Mouse (Mus musculus) hindbrain, embryonic 15.5 days (tissue): ENCODE measurements around the gene Gm44973. TPM values are rescaled to one million over a fixed set of nuclear protein-coding genes. Genes with fewer than 3 reads are reported as not detected.
A peak's percentile ranks its signal among the peaks of the same experiment; 100 is the strongest.

Experiments used
- ATAC-seq: fragments of 200-750 bp; cut with Nextera tagmentation; 2 replicates; pipeline ENCODE4 v1.8.0; 2017; ENCODE audit warnings: low read depth, moderate number of reproducible peaks, moderate TSS enrichment; ENCODE audit not compliant: low FRiP score
- H3K27ac ChIP-seq: fragments of 300-500 bp; sonication (generic); replicated peaks from 2 replicates; pipeline ENCODE4 v1.5.1; 2015; ENCODE audit warnings: mild to moderate bottlenecking, inconsistent platforms
- H3K27me3 ChIP-seq: fragments of 300-500 bp; sonication (generic); 2 replicates; pipeline ENCODE4 v1.6.1; 2015; ENCODE audit warnings: control low read depth, inconsistent platforms
- H3K36me3 ChIP-seq: fragments of 300-500 bp; sonication (generic); 2 replicates; pipeline ENCODE4 v1.6.1; 2015; ENCODE audit warnings: control low read depth, inconsistent platforms
- H3K4me1 ChIP-seq: fragments of 300-500 bp; sonication (generic); replicated peaks from 2 replicates; pipeline ENCODE4 v1.6.1; 2015; ENCODE audit warnings: control low read depth, inconsistent platforms
- H3K4me2 ChIP-seq: fragments of 300-500 bp; sonication (generic); 2 replicates; pipeline ENCODE4 v1.6.1; 2015; ENCODE audit warnings: moderate library complexity, mild to moderate bottlenecking, inconsistent platforms
- H3K4me3 ChIP-seq: fragments of 300-500 bp; sonication (generic); 2 replicates; pipeline ENCODE4 v1.5.1; 2015; ENCODE audit warnings: mild to moderate bottlenecking, inconsistent platforms
- H3K9ac ChIP-seq: fragments of 300-500 bp; sonication (generic); 2 replicates; pipeline ENCODE4 v1.6.1; 2015; ENCODE audit warnings: inconsistent platforms
- H3K9me3 ChIP-seq: fragments of 300-500 bp; sonication (generic); 2 replicates; pipeline ENCODE4 v1.6.1; 2016; ENCODE audit warnings: control low read depth, inconsistent platforms
- WGBS: fragments of 180-500 bp; shearing (Covaris S2); methylation state at CpG from one replicate; pipeline ENCODE4 v1.1.7; 2015; 5-methylcytosine and 5-hydroxymethylcytosine counted together
- polyA plus RNA-seq: library from polyadenylated mRNA; unstranded; fragments of >200 nt; fragmentation: Nextera tagmentation; extraction: Ambion mirVana; gene quantifications from 2 replicates; pipeline ENCODE4 v1.2.1, GENCODE M21; 2015

Gm44973 gene
- polyA plus RNA-seq, 1 experiment from 2014 or later: not detected

- WGBS: 23% methylated on average over 8 of the region's 8 CpGs
- no peak for ATAC-seq
- peaks cover 78% of the 10 kb centered on the region for H3K4me1 ChIP-seq
- H3K27me3 ChIP-seq: peaks cover 28% of the 10 kb centered on the region
- H3K27ac ChIP-seq: peak overlapping the region; percentile 78
- H3K4me3 ChIP-seq: peak overlapping the region; percentile 49
- no peaks in the 10 kb centered on the region for H3K36me3 ChIP-seq
- peak overlapping the region; percentile 56 for H3K9ac ChIP-seq
- no peaks in the 10 kb centered on the region for H3K9me3 ChIP-seq
- H3K4me2 ChIP-seq: peak overlapping the region; percentile 60
Observed at GRCm38 (mm10) chr7:5057381-5057780, 42.1 kb downstream of the Gm44973 start.

- ATAC-seq: no peak
- no peak overlapping the region for H3K27ac ChIP-seq
- peaks cover 73% of the 10 kb centered on the region for H3K4me1 ChIP-seq
- WGBS: 31% methylated on average over 11 of the region's 11 CpGs
- peak overlapping the region; percentile 60 for H3K4me2 ChIP-seq
- H3K36me3 ChIP-seq: no peaks in the 10 kb centered on the region
- peaks cover 28% of the 10 kb centered on the region for H3K27me3 ChIP-seq
- no peaks in the 10 kb centered on the region for H3K9me3 ChIP-seq
- H3K4me3 ChIP-seq: peak overlapping the region; percentile 49
- H3K9ac ChIP-seq: peak overlapping the region; percentile 56; the same call in 1 of the 2 replicates
Observed at GRCm38 (mm10) chr7:5057804-5058203, 42.5 kb downstream of the Gm44973 start.

GRCm38 (mm10) chr7:5058631-5059030 lies 43.3 kb downstream of the Gm44973 start:
- no peaks in the 10 kb centered on the region for H3K9me3 ChIP-seq
- H3K4me1 ChIP-seq: peaks cover 71% of the 10 kb centered on the region
- 78% methylated on average over 1 of the region's 1 CpGs for WGBS
- peaks cover 25% of the 10 kb centered on the region for H3K27me3 ChIP-seq
- H3K36me3 ChIP-seq: no peaks in the 10 kb centered on the region
- H3K4me2 ChIP-seq: no peak overlapping the region
- no peak overlapping the region for H3K4me3 ChIP-seq
- H3K27ac ChIP-seq: no peak overlapping the region
- no peak for ATAC-seq
- no peak overlapping the region for H3K9ac ChIP-seq

GRCm38 (mm10) chr7:5059421-5059820 lies 44.1 kb downstream of the Gm44973 start:
- peak overlapping the region; percentile 96 for H3K27ac ChIP-seq
- H3K4me2 ChIP-seq: peak overlapping the region; percentile 84
- no peaks in the 10 kb centered on the region for H3K36me3 ChIP-seq
- H3K27me3 ChIP-seq: peaks cover 22% of the 10 kb centered on the region
- no peak for ATAC-seq
- no peak overlapping the region for H3K4me3 ChIP-seq
- H3K4me1 ChIP-seq: peaks cover 71% of the 10 kb centered on the region
- WGBS: 93% methylated on average over 12 of the region's 12 CpGs
- 0 out of 2 replicates have a peak overlapping the region, but pooled peaks have one; percentile 72 for H3K9ac ChIP-seq
- no peaks in the 10 kb centered on the region for H3K9me3 ChIP-seq

- Histone ChIP-seq H3K27me3 (peaks cover 13% of the 10 kb centered on the region), H3K9me3 (no peaks in the 10 kb centered on the region), H3K9ac (peak overlapping the region; percentile 72), H3K4me2 (peak overlapping the region; percentile 84), H3K4me1 (peaks cover 71% of the 10 kb centered on the region), H3K36me3 (no peaks in the 10 kb centered on the region), H3K4me3 (peak overlapping the region; percentile 75), H3K27ac (peak overlapping the region; percentile 96)
- no peak for ATAC-seq
- 2% methylated on average over 27 of the region's 27 CpGs for WGBS
Observed at GRCm38 (mm10) chr7:5060239-5060731, 45.0 kb downstream of the Gm44973 start.

GRCm38 (mm10) chr7:5060944-5061773 lies 45.9 kb downstream of the Gm44973 start:
- H3K9me3 ChIP-seq: no peaks in the 10 kb centered on the region
- H3K4me2 ChIP-seq: peak overlapping the region; percentile 84
- H3K27ac ChIP-seq: peak overlapping the region; percentile 96
- H3K4me1 ChIP-seq: peaks cover 71% of the 10 kb centered on the region
- H3K36me3 ChIP-seq: 0 out of 2 replicates have a peak, but pooled peaks cover 5% of the 10 kb centered on the region
- H3K9ac ChIP-seq: peak overlapping the region; percentile 72
- under 1% methylated on average over 60 of the region's 60 CpGs for WGBS
- peaks cover 5% of the 10 kb centered on the region; the same call in 1 of the 2 replicates for H3K27me3 ChIP-seq
- ATAC-seq: peak; percentile 87
- peak overlapping the region; percentile 75 for H3K4me3 ChIP-seq

- Histone ChIP-seq H3K36me3 (0 out of 2 replicates have a peak, but pooled peaks cover 5% of the 10 kb centered on the region), H3K27me3 (peaks cover 4% of the 10 kb centered on the region; the same call in 1 of the 2 replicates), H3K4me1 (peaks cover 76% of the 10 kb centered on the region), H3K27ac (peak within 1 kb of the TSS; percentile 96), H3K4me3 (peak within 1 kb of the TSS; percentile 75), H3K4me2 (peak within 1 kb of the TSS; percentile 84), H3K9me3 (no peaks in the 10 kb centered on the region), H3K9ac (peak within 1 kb of the TSS; percentile 72)
- ATAC-seq: peak; percentile 75
- under 1% methylated on average over 64 of the region's 65 CpGs for WGBS
Observed at GRCm38 (mm10) chr7:5061774-5062359, 46.6 kb downstream of the Gm44973 start, which contains the start of gene U2af2. Gene U2af2, plus strand, starts transcription at chr7:5062143.

GRCm38 (mm10) chr7:5062360-5063001 lies 47.2 kb downstream of the Gm44973 start:
- H3K27me3 ChIP-seq: peaks cover 4% of the 10 kb centered on the region; the same call in 1 of the 2 replicates
- H3K4me1 ChIP-seq: peaks cover 70% of the 10 kb centered on the region
- peak; percentile 52 for ATAC-seq
- H3K4me2 ChIP-seq: peak overlapping the region; percentile 84
- H3K36me3 ChIP-seq: peaks cover 8% of the 10 kb centered on the region; the same call in 1 of the 2 replicates
- H3K9ac ChIP-seq: peak overlapping the region; percentile 66
- H3K27ac ChIP-seq: peak overlapping the region; percentile 96
- WGBS: 1% methylated on average over 49 of the region's 51 CpGs
- peak overlapping the region; percentile 75 for H3K4me3 ChIP-seq
- H3K9me3 ChIP-seq: no peaks in the 10 kb centered on the region

GRCm38 (mm10) chr7:5064886-5065285 lies 49.6 kb downstream of the Gm44973 start:
- Histone ChIP-seq H3K4me3 (no peak overlapping the region), H3K4me2 (no peak overlapping the region), H3K36me3 (peaks cover 31% of the 10 kb centered on the region), H3K27me3 (no peaks in the 10 kb centered on the region), H3K9me3 (no peaks in the 10 kb centered on the region), H3K27ac (no peak overlapping the region), H3K9ac (no peak overlapping the region), H3K4me1 (peaks cover 46% of the 10 kb centered on the region)
- WGBS: 98% methylated on average over 6 of the region's 6 CpGs
- no peak for ATAC-seq

- H3K4me3 ChIP-seq: no peak overlapping the region
- 78% methylated on average over 1 of the region's 1 CpGs for WGBS
Observed at GRCm38 (mm10) chr7:5073586-5073985, 58.3 kb downstream of the Gm44973 start.

GRCm38 (mm10) chr7:5074984-5075383 lies 59.7 kb downstream of the Gm44973 start:
- Histone ChIP-seq H3K4me1 (no peaks in the 10 kb centered on the region), H3K27ac (no peak overlapping the region), H3K9ac (no peak overlapping the region), H3K36me3 (peaks cover 80% of the 10 kb centered on the region), H3K27me3 (no peaks in the 10 kb centered on the region), H3K4me3 (no peak overlapping the region), H3K4me2 (no peak overlapping the region), H3K9me3 (no peaks in the 10 kb centered on the region)
- ATAC-seq: no peak
- WGBS: 95% methylated on average over 5 of the region's 5 CpGs

More at GRCm38 (mm10) chr7:5073586-5073985, 58.3 kb downstream of the Gm44973 start:
- Histone ChIP-seq H3K9ac (no peak overlapping the region), H3K36me3 (peaks cover 88% of the 10 kb centered on the region), H3K9me3 (no peaks in the 10 kb centered on the region), H3K4me1 (no peaks in the 10 kb centered on the region), H3K27ac (no peak overlapping the region), H3K27me3 (no peaks in the 10 kb centered on the region), H3K4me2 (no peak overlapping the region)
- ATAC-seq: no peak
